Mouse (Mus musculus) CH12.LX (cell line): ENCODE results near the gene Far1. TPM values are rescaled to one million over a fixed set of nuclear protein-coding genes. Genes with fewer than 3 reads are reported as not detected.

Source experiments
- DNase-seq: peaks from one replicate; pipeline ENCODE4 v3.0.0-alpha.2; 2013; ENCODE audit errors: extremely low read depth
- H3K27ac ChIP-seq: 2 replicates; pipeline ENCODE4 v1.5.1; 2012; ENCODE audit warnings: low read depth, mild to moderate bottlenecking, control low read depth, moderate library complexity; ENCODE audit not compliant: insufficient read depth
- H3K27me3 ChIP-seq: replicated peaks from 2 replicates; pipeline ENCODE3; 2012; ENCODE audit warnings: inconsistent platforms
- H3K36me3 ChIP-seq, 2 experiments: replicated peaks in 1 of 2; 2 replicates each; pipeline versions ENCODE3 to v1.6.1; 2012; ENCODE audit warnings: inconsistent platforms in 1 of 2, low read length in 1 of 2, mild to moderate bottlenecking in 1 of 2, mixed read lengths in 1 of 2, moderate library complexity in 1 of 2; ENCODE audit not compliant: control insufficient read depth in 1 of 2, insufficient read depth in 1 of 2
- H3K4me1 ChIP-seq, 2 experiments: 2 replicates each; pipeline ENCODE4 v1.6.1; 2012; ENCODE audit warnings: inconsistent platforms in 1 of 2, moderate library complexity in 1 of 2; ENCODE audit not compliant: insufficient read depth in 2 of 2, control insufficient read depth in 1 of 2
- H3K4me2 ChIP-seq: 2 replicates; pipeline ENCODE4 v1.6.1; 2012; ENCODE audit warnings: low read depth, mild to moderate bottlenecking, control low read depth; ENCODE audit not compliant: poor library complexity, insufficient read depth, severe bottlenecking
- H3K4me3 ChIP-seq, 3 experiments: fragments of 150-350 bp in 1 of 3; sonication (generic) in 1 of 3; replicated peaks in 1 of 3; 2 replicates each; pipeline versions ENCODE3 to v1.5.1; 2011 to 2012; ENCODE audit warnings: low read depth in 2 of 3, low read length in 2 of 3, mild to moderate bottlenecking in 2 of 3, moderate library complexity in 2 of 3, control low read depth in 1 of 3, improper control_type of control experiment in 1 of 3, inconsistent platforms in 1 of 3, mixed read lengths in 1 of 3; ENCODE audit not compliant: poor library complexity in 1 of 3
- H3K79me2 ChIP-seq: replicated peaks from 2 replicates; pipeline ENCODE4 v1.6.1; 2012; ENCODE audit warnings: mild to moderate bottlenecking, moderate library complexity; ENCODE audit not compliant: control insufficient read depth, poor library complexity, insufficient read depth, severe bottlenecking; ENCODE audit errors: extremely low read depth
- H3K9ac ChIP-seq: 2 replicates; pipeline ENCODE4 v1.6.1; 2012; ENCODE audit warnings: low read depth, mild to moderate bottlenecking, control low read depth, moderate library complexity; ENCODE audit not compliant: insufficient read depth
- H3K9me3 ChIP-seq: replicated peaks from 2 replicates; pipeline ENCODE3; 2012; ENCODE audit warnings: low read length, inconsistent platforms, mixed read lengths
- BHLHE40 ChIP-seq: IDR thresholded peaks from 2 replicates; pipeline ENCODE4 v1.6.1; 2011; ENCODE audit warnings: mild to moderate bottlenecking, low read depth, low read length, improper control_type of control experiment
- E2F4 ChIP-seq: IDR thresholded peaks from 2 replicates; pipeline ENCODE4 v1.6.1; 2011; ENCODE audit warnings: low read depth, low read length, improper control_type of control experiment; ENCODE audit not compliant: insufficient replicate concordance
- EP300 ChIP-seq: IDR thresholded peaks from 2 replicates; pipeline ENCODE4 v1.6.1; 2011; ENCODE audit warnings: low read length, improper control_type of control experiment
- ETS1 ChIP-seq: conservative IDR thresholded peaks from 2 replicates; pipeline ENCODE4 v1.6.1; 2012; ENCODE audit warnings: low read depth, mild to moderate bottlenecking, inconsistent platforms, low read length, improper control_type of control experiment, moderate library complexity
- HCFC1 ChIP-seq: IDR thresholded peaks from 2 replicates; pipeline ENCODE4 v1.6.1; 2012; ENCODE audit warnings: low read depth, mild to moderate bottlenecking, inconsistent platforms, low read length, improper control_type of control experiment
- MAX ChIP-seq: IDR thresholded peaks from 2 replicates; pipeline ENCODE4 v1.6.1; 2011; ENCODE audit warnings: low read length, improper control_type of control experiment
- MAZ ChIP-seq: IDR thresholded peaks from 2 replicates; pipeline ENCODE4 v1.6.1; 2012; ENCODE audit warnings: low read depth, mild to moderate bottlenecking, inconsistent platforms, low read length, improper control_type of control experiment, moderate library complexity
- MEF2A ChIP-seq: IDR thresholded peaks from 2 replicates; pipeline ENCODE4 v1.6.1; 2014; ENCODE audit warnings: low read depth, mild to moderate bottlenecking, inconsistent platforms, low read length, improper control_type of control experiment, borderline replicate concordance
- NELFE ChIP-seq: IDR thresholded peaks from 2 replicates; pipeline ENCODE4 v1.6.1; 2011; ENCODE audit warnings: low read depth, low read length, improper control_type of control experiment
- POLR2A ChIP-seq: IDR thresholded peaks from 2 replicates; pipeline ENCODE4 v1.6.1; 2011; ENCODE audit warnings: low read depth, mild to moderate bottlenecking, improper control_type of control experiment, low read length
- POLR2AphosphoS2 ChIP-seq: IDR thresholded peaks from 2 replicates; pipeline ENCODE4 v1.6.1; 2011; ENCODE audit warnings: low read depth, low read length, improper control_type of control experiment
- TCF12 ChIP-seq: IDR thresholded peaks from 2 replicates; pipeline ENCODE4 v1.6.1; 2014; ENCODE audit warnings: low read depth, mild to moderate bottlenecking, inconsistent platforms, low read length, improper control_type of control experiment
- USF2 ChIP-seq: conservative IDR thresholded peaks from 2 replicates; pipeline ENCODE4 v1.6.1; 2011; ENCODE audit warnings: low read depth, low read length, improper control_type of control experiment
- ZC3H11A ChIP-seq: IDR thresholded peaks from 2 replicates; pipeline ENCODE4 v1.6.1; 2012; ENCODE audit warnings: low read depth, mild to moderate bottlenecking, inconsistent platforms, low read length, improper control_type of control experiment
- ZKSCAN1 ChIP-seq: IDR thresholded peaks from 2 replicates; pipeline ENCODE4 v1.6.1; 2012; ENCODE audit warnings: low read depth, inconsistent platforms, low read length, improper control_type of control experiment, borderline replicate concordance
- ZNF384 ChIP-seq: IDR thresholded peaks from 2 replicates; pipeline ENCODE4 v1.6.1; 2012; ENCODE audit warnings: low read depth, low read length, improper control_type of control experiment, inconsistent platforms
- dilution Hi-C: fragments of 300-500 bp; cut with MboI; formaldehyde crosslinking; loops from 2 replicates; pipeline ENCODE4 v1.14.3; 2020; ENCODE audit warnings: low sequenced_read_pairs; ENCODE audit not compliant: extremely low pct_unique_long_range_greater_than_20kb, extremely low pct_ligation_motif_present
- in situ Hi-C: fragments of 300-500 bp; cut with MboI; formaldehyde crosslinking; loops from 3 replicates; pipeline ENCODE4 v1.14.3; 2019; ENCODE audit warnings: low sequenced_read_pairs, low pct_ligation_motif_present, low pct_unique_long_range_greater_than_20kb, mixed read lengths
- polyA plus RNA-seq: library from polyadenylated mRNA; unstranded; fragments of >175 nt; gene quantifications from 2 replicates; pipeline ENCODE4 v1.2.1, GENCODE M21; 2012; ENCODE audit warnings: low read depth; ENCODE audit not compliant: insufficient read length
- total RNA-seq, 2 experiments: library from RNA; depleted of rRNA; stranded (reverse); fragments of 300-350 nt in 1 of 2; fragments of >200 nt in 1 of 2; gene quantifications; 2 replicates each; pipeline ENCODE4 v1.2.3; 2012 to 2014

Far1 gene
- total and polyA plus RNA-seq, 3 experiments: 73.4 to 170 (median 97.3) TPM

DNA sequence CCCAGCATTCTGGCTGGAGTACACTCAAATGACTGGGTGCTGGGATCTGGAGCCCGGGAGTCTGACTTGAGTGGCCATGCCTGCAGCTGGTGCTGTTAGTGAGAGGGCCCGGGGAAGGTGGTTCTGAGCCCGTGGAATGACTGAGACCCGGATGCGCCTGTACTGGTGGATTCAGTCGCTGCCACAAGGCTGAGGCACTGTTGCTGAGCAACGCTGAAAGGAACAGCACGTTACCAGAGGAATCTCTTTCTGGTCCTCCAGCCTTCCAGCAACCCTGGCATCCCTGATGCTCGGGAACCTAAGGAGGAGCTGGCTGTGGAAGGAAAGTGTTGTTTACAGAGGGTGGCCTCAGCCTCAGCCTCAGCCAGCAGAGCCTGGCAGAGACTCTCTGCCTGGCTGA is 106.1 kb downstream of the Far1 start:
- Histone ChIP-seq H3K27ac (no peak overlapping the region), H3K27me3 (no peaks in the 10 kb centered on the region), H3K36me3 (no peaks in the 10 kb centered on the region), H3K4me2 (no peak overlapping the region), H3K4me3 (no peak overlapping the region), H3K4me1 (peaks cover 0 to under 1% of the 10 kb centered on the region in 2 experiments; a peak in 2 of 4 replicates), H3K9me3 (no peaks in the 10 kb centered on the region), H3K9ac (no peak overlapping the region), H3K79me2 (no peaks in the 10 kb centered on the region)
- TF ChIP-seq EP300 (no peak), ZKSCAN1 (no peak), MAZ (no peak), ZC3H11A (no peak), BHLHE40 (no peak), E2F4 (no peak), POLR2AphosphoS2 (no peak), NELFE (no peak), ZNF384 (no peak), ETS1 (no peak), MEF2A (no peak), USF2 (no peak), TCF12 (no peak), POLR2A (no peak), HCFC1 (no peak), MAX (no peak)
- DNase-seq: no peak
- in situ Hi-C loops: loop anchor here (10.0 to 25.0 kb wide), 2 partner anchors 93 to 405 kb away; no protein-coding TSS in a partner anchor
- dilution Hi-C loops: no loop called here

Other genes with a start within 250 kb of the Far1 start
- gene Btbd10, start 144.4 kb upstream of the Far1 start, total RNA-seq (2012; rRNA removed): 17.0 and 19.3 TPM in 2 replicates
- gene Btbd10, start 144.4 kb upstream of the Far1 start, total RNA-seq (2014; rRNA removed): 23.9 and 27.9 TPM in 2 replicates
- 13.6 and 14.0 TPM in 2 replicates for gene Btbd10, start 144.4 kb upstream of the Far1 start, polyA plus RNA-seq
- not detected in 2 replicates for gene Pth, start 125.3 kb upstream of the Far1 start, total RNA-seq (2012; rRNA removed)
- gene Pth, start 125.3 kb upstream of the Far1 start, total RNA-seq (2014; rRNA removed): not detected in 2 replicates
- gene Pth, start 125.3 kb upstream of the Far1 start, polyA plus RNA-seq: not detected in 2 replicates